Mouse (Mus musculus) large intestine, adult 2 months (tissue): Measurements from ENCODE around the gene Phactr2. TPM values are rescaled to one million over a fixed set of nuclear protein-coding genes. Genes with fewer than 3 reads are reported as not detected.
"Not testable (repeated sequence)": the region's sequence is repeated elsewhere in the genome, so short reads cannot be mapped to it uniquely, and the experiment has no call there.

Experiments used
- DNase-seq: peaks from one replicate; pipeline ENCODE4 v3.0.0-alpha.2; 2012; ENCODE audit warnings: low read depth, low spot score
- WGBS: fragments of 180-500 bp; shearing (Covaris S2); methylation state at CpG from one replicate; pipeline ENCODE4 v1.1.7; 2018; 5-methylcytosine and 5-hydroxymethylcytosine counted together
- polyA plus RNA-seq: library from polyadenylated mRNA; depleted of rRNA; stranded (reverse); fragments of >200 nt; gene quantifications from 2 replicates; pipeline ENCODE4 v1.2.3, GENCODE M21; 2012; rRNA removed

Phactr2 gene
- polyA plus RNA-seq, result 3.7 and 5.8 TPM in 2 replicates

- WGBS, result under 1% methylated on average over 68 of the region's 71 CpGs
- DNase-seq, result no peak
These were observed at the start of gene Phactr2 for GRCm38 (mm10) chr10:13473833-13474567. TSS of gene Phactr2 (minus strand) at chr10:13474412.

DNA sequence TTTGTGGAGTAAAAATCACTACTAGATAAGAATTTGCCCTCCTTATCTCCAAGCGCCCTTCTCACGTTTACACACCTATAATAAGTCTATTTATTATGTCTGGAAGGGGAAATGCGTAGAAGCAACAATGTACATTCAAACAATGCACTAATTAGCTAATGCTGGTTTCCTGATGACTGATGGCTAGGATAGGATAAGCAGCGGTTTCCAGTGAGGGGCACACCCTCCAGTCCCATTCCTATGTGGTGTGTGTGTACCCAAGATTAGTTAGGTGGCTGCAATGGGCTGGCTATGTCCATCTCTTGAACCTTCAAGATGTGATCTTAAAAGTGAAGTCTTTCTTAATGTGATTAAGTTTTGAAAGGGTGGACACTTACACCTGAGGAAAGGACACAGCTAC lies 47.6 kb upstream of the Phactr2 start:
- WGBS, result 49% methylated on average over 4 of the region's 4 CpGs
- DNase-seq, result no peak

GRCm38 (mm10) chr10:13502371-13502770 lies 28.2 kb upstream of the Phactr2 start:
- 89% methylated on average over 8 of the region's 8 CpGs for WGBS
- DNase-seq, result no peak

- not testable (repeated sequence) for DNase-seq
- WGBS, result 28% methylated on average over 4 of the region's 4 CpGs
These were observed 27.3 kb upstream of the Phactr2 start for GRCm38 (mm10) chr10:13501533-13501932.

DNA sequence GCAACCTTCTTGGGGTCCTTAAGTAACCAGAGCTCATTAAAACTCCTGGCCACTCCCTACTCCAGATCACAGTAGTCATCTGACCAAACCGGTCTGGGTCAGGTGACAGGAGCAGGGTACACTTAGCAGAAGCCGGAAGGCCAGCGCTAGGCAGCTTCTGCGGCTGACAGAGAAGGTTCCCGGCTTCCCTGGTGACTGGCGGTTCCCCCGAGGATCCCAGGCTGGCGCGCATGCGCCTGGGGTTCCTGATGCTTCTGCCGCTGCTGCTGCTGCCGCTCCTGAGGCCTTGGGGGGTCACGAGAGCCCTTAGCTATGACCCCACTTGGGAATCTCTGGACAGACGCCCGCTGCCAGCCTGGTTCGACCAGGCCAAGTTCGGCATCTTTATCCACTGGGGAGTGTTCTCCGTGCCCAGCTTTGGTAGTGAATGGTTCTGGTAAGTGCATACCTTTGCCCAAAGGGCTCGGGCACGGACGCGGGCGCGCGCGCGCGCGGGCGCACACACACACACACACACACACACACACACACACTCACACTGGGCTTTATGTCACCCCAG lies 26.8 kb upstream of the Phactr2 start:
- peak; percentile 88 for DNase-seq
- 0% methylated on average over 30 of the region's 30 CpGs for WGBS

GRCm38 (mm10) chr10:13500473-13500872 lies 26.3 kb upstream of the Phactr2 start:
- 39% methylated on average over 9 of the region's 9 CpGs for WGBS
- DNase-seq, result peak; percentile 10

DNA sequence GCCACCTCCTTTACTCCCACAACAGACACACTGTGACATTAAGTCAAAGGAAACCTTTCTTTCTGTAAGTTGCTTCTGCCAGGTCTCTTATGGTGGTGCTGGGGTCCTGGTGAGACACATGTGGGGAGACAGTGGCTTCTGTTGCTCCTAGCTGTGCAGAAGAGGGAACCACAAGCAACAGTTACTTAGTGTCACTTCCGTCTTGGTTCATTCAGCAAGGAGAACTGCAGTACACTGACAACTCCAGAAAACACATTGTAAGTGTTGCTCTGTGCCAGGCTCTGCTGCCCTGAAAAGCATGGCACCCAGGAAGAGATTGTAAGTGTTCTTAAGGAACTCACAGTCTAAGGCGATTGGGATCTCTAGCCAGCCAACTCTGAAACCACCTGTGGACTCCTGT lies 25.1 kb upstream of the Phactr2 start, which contains the start of gene Fuca2:
Gene Fuca2 (plus strand): TSS at position 210 of the 400 bp plus-strand sequence.
- DNase-seq, result no peak
- 80% methylated on average over 2 of the region's 2 CpGs for WGBS

DNA sequence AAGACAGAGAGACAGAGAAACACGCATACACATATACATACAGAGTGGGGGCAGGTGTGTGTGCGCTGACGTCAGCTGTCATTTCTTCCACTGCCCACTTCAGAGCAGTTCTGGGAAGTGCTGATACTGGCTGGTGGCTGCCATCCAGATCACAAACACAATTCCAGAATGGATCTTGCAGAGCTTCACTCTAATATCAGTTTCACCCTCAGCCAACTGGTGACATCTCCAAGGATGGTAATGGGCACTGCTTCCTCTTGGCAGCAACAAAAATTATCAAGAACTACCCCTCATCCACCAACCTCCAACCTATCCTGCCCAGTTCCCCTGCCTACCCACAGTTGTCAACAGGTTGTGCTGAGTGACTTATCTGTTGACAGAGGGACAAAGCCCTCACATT lies 22.1 kb upstream of the Phactr2 start:
- 80% methylated on average over 3 of the region's 3 CpGs for WGBS
- no peak for DNase-seq

GRCm38 (mm10) chr10:13493978-13494686 lies 19.9 kb upstream of the Phactr2 start:
- no peak for DNase-seq
- 63% methylated on average over 9 of the region's 9 CpGs for WGBS

GRCm38 (mm10) chr10:13489671-13490070 lies 15.5 kb upstream of the Phactr2 start:
- no peak for DNase-seq
- 67% methylated on average over 6 of the region's 6 CpGs for WGBS

GRCm38 (mm10) chr10:13485958-13486357 lies 11.7 kb upstream of the Phactr2 start:
- WGBS, result 72% methylated on average over 4 of the region's 4 CpGs

DNA sequence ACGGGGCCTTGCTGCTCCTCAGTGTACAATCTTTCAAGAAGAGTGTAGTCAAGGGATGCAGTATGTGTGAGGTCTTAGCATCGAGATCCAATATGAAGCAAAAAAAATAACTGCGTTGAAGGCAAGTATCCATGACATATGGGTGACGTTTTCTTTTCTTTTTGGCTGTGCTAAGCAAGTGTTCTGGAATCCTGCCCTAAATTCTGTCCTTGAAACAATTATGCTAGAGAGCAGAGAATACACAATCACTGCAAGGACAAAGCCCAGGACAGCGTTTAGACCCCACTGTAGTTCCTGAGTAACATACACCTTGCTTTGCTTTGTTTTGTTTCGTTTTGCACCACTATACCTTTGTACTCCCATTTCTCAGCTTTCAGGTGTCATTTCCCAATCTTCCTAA lies 5.1 kb upstream of the Phactr2 start:
- WGBS, result 79% methylated on average over 6 of the region's 6 CpGs
- DNase-seq, result no peak

More at GRCm38 (mm10) chr10:13485958-13486357, 11.7 kb upstream of the Phactr2 start:
- DNase-seq, result no peak

DNA sequence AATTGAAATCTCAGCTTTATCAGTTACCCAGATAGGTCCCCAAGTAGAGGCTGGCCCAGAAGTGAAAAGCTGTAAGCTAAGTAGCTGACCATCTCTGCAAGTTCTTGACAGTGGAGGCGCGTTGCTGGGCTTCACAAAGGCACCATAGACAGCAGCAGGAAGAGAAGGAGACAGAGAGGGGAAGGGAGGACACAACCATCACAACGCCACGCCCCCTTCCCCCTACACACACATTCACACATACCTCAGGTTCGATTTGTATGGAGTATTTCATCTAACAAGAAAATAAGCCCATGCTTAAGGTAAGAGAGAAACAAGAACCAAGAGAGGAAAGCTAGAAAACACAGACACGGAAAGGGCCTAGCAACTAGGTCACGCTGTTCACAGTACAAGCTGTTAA lies 909 bp upstream of the Phactr2 start:
- no peak for DNase-seq
- WGBS, result 41% methylated on average over 7 of the region's 7 CpGs

- 4% methylated on average over 10 of the region's 10 CpGs for WGBS
- peak; percentile 43 for DNase-seq
These were observed 350 bp upstream of the Phactr2 start for GRCm38 (mm10) chr10:13474568-13474955.

DNA sequence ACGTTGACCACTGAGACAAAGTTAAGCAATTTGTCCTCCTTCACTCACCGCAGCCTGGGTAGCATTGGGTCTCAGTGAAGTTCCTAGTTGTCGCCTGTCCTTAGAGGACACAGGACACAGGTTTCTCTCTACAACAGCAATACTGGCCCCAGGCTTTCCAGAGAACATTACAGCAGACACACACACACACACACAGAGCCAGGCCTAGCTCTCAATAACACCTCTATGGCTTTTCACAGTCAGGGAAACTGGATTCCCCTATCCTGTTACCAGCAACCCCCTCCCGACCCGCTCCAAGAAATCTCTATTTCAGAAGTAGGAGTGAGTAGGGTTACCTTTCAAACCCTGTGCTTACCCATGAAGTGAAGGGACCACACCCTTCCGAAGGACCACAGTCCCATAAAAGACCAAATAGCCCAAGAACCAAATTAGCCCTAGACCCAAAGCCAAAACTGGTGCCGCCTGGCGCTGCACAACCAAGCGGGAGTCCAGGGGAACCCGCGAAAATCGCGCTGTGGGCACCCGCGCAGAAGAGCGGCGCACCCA lies 852 bp downstream of the Phactr2 start:
- WGBS, result 19% methylated on average over 17 of the region's 17 CpGs
- DNase-seq, result no peak

DNA sequence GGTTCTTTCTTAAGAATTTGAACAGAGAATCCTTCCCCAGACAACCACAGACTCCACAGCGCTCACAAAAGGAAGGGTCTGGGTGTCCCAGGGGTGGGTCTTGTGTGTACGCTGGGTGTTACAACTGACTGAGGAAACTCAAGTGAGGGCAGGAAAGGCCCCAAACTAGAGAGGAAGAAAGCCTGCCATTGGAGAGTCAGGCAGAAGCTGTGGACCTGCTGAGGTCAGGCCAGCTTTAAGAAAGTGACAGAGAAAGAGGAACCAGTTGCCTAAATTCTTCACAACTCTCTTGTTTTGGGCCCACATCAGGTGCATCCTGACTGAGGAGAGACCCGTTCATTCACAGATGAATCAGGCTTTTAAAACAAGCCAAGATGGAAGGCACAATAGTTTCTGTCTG lies 4.0 kb downstream of the Phactr2 start:
- DNase-seq, result no peak
- 87% methylated on average over 3 of the region's 3 CpGs for WGBS

- WGBS, result 84% methylated on average over 6 of the region's 6 CpGs
- not testable (repeated sequence) for DNase-seq
These were observed 6.1 kb downstream of the Phactr2 start for GRCm38 (mm10) chr10:13468025-13468529.

DNA sequence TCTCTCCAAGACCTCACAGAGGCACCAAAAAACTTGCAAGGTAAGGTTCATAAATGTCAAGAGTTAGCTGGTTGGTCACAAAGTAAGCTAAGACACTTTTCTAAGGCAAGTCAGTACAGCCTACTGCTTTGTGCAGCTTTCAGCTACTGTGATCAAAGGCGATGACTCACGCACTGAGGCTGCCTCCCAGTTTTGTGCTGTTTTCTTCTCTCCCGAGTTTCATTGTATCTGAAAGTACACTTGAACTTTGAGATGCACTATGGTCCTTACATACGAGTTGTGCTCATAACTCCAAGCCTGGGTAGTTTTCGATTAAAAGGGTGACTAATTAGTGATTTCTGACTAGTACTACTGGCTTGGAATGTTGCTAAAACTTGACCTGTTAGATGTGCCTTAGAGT lies 7.3 kb downstream of the Phactr2 start:
- peak; percentile 38 for DNase-seq
- WGBS, result 26% methylated on average over 5 of the region's 5 CpGs

DNA sequence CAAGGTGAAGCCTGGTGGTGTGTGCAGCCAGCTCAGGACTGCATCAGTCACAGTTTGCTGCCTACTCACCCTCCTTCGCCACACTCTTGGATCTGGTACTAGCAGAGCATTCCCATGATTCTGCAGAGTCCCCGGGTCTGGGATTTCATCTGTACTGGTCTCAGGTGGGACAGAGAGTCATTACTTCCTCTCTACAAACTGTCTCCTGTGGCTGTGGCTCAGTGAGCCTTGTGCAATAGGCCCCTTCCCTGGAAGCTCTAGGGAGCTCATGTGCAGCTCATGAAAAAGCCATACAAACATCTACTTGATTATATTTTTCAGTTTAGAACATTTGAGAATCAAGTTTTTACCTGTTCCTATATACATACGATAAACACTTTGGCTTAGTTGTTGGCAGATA lies 9.9 kb downstream of the Phactr2 start:
- 87% methylated on average over 3 of the region's 3 CpGs for WGBS
- not testable (repeated sequence) for DNase-seq
